Mouse (Mus musculus) thymus, postnatal 36 days (tissue): ENCODE measurements around the gene Polr2j.
"Not testable (repeated sequence)": the region's sequence is repeated elsewhere in the genome, so short reads cannot be mapped to it uniquely, and the experiment has no call there.

Experiments used
- DNase-seq, 2 experiments: peaks; one replicate each; pipeline ENCODE4 v3.0.0; 2022; ENCODE audit warnings: mixed read lengths in 2 of 2

The Polr2j gene

DNA sequence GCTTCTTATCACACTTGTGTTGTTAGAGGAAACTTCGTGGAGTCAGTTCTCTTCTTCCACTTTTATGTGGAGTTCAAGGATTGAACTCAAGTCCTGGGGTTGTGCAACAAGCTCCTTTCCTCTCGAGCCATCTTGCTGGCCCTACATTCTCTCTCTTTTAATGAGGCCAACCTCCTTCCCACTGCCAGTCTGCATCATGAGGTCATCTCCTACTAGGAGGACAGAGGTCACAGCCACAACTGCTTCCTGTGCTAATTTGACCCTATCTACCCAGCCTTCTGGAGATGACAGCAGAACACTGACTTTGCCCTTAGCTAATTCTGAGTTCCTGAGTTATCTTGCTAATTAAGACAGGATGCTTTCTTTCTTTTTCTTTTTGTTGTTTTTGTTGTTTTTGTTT is 7.9 kb upstream of the Polr2j start:
- no peak for DNase-seq

DNA sequence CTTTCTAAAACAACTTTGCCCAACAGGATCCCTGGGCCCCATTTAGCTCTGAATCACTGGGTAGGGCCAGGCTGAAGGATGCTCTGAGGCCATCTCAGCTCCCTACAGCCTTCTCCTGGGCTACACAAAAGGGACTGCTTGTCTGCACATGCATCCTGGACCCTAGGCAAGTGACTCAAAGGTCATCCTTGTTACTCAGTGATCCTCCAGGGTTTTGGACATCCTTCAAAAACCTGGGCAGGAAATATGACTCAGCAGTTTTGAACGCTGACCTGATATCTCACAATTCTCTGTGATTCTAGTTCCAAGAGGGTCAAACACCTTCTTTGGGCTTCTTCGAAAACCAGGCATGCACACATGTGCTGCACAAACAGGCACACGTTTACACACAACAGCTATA is 7.4 kb upstream of the Polr2j start:
- DNase-seq = no peak

GRCm38 (mm10) chr5:136113546-136113945 is 2.9 kb upstream of the Polr2j start:
- DNase-seq = not testable (repeated sequence)

GRCm38 (mm10) chr5:136116784-136117112 is 317 bp downstream of the Polr2j start:
- DNase-seq = no peak

- DNase-seq = no peak
Measured at GRCm38 (mm10) chr5:136122165-136122564, 5.7 kb downstream of the Polr2j start.

DNA sequence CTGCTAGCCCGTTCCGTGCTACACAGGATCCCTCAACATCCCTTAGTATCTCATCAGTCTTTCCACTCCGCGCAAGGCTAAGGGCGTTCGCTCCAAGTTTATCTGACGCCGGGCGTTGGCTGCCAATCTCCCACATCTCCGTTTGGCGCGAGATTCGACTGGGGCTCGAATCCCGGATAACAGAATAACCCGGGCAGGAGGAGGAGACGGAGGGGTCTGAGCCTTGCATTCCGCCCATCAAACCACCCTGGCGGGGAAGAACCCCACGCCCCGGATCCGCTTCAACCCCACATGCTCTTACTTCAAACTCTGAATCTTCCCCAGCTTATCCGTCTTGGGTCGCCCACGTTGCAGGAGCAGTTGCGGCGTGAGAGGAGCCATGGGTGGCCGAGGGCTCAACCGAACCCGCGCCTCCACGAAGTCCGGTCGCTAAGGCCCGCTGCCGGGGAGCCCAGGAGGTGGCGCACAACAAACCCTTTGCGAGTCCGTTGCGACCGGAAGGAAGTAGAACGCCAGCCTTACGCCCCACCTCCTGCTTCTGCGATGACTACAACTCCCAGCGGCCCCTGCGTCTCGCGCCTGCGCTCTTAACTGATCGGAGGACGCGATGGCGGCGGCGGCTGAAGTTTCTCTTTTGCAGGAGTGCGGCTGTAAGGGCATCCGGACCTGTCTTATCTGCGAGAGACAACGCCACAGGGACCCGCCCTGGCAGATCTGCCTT is 19.3 kb downstream of the Polr2j start, which contains the start of the genes Lrwd1 and Alkbh4:
TSS of gene Lrwd1 (minus strand) at position 504 of the 721 bp plus-strand sequence.
TSS of gene Alkbh4 (plus strand) at position 576 of the 721 bp plus-strand sequence.
- DNase-seq = peak; percentile 97 to 98

- DNase-seq = no peak
Measured at GRCm38 (mm10) chr5:136136292-136136990, 20.0 kb downstream of the Polr2j start.

- peak; percentile 69 to 70 for DNase-seq
Measured at GRCm38 (mm10) chr5:136137658-136138274, 21.3 kb downstream of the Polr2j start.

GRCm38 (mm10) chr5:136139393-136139792 is 23.0 kb downstream of the Polr2j start:
- no peak for DNase-seq

- no peak for DNase-seq
Measured at GRCm38 (mm10) chr5:136140057-136140482, 23.6 kb downstream of the Polr2j start.

- no peak for DNase-seq
Measured at GRCm38 (mm10) chr5:136142746-136143145, 26.3 kb downstream of the Polr2j start.

- no peak for DNase-seq
Measured at GRCm38 (mm10) chr5:136143161-136143755, 26.8 kb downstream of the Polr2j start.

GRCm38 (mm10) chr5:136144606-136145430 is 28.4 kb downstream of the Polr2j start:
- no peak for DNase-seq

DNA sequence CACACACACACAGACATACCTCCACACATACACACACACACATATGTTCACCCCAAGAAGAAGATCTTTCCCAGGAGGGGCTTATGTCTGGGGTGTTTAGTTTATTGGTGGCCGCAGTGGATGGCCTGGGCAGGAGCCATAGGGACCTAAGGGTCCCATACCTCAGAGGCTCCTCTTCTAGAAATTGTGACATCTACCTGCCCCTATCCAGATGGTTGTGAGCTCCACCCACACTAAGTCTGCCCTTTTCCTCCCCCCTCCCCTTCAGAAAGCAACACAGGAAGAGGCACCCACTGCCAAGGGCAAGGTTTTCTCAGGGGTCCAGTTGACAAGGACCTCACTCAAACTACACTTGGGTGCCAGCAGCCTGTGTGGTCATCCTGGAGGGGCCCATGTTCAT is 30.5 kb downstream of the Polr2j start:
- DNase-seq = peak; percentile 72 to 80

- DNase-seq = peak in 1 of 2 experiments; percentile 44
Measured at GRCm38 (mm10) chr5:136147704-136148103, 31.3 kb downstream of the Polr2j start.

DNA sequence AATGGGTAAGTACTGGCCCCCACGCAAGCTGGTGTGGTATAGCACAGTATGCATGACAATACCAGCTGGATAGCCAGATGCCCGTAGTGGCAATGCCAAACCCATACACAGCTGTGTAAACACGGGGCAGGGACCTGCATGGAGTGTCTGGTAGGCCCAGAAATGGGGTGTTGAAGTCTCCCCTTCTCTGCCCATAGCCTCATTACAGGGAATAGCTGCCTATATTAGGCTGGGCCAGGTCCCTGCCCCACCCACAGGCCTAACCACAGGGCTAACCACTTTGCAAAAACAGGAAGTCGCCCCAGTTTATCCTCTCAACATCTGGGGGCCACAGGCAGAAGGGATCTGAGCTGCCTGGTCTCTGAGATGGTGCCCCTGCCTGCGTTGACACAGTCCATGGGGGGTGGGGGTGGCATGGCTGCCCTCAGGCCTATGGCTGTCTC is 32.7 kb downstream of the Polr2j start:
- peak; percentile 66 to 72 for DNase-seq

GRCm38 (mm10) chr5:136152365-136152764 is 35.9 kb downstream of the Polr2j start:
- no peak for DNase-seq

DNA sequence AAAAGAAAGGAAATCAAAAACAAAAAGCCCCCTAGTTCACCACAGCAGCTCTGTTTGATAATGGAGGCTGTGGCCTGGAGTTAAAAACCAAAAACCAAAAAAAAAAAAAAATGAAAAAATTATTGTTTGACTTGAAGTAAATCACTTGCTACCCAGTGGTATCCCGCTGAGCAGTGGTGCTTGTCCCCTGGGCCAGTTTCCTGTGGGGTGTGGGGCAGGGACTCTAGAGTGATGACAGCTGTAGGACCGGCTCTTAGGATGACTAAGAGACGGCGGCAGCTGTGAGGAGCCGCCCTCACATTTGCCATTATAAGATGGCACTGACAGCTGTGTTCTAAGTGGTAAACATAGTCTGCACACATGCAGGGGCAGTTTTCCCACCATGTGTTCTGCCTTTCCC is 39.0 kb downstream of the Polr2j start:
- DNase-seq = peak in 1 of 2 experiments; percentile 22

GRCm38 (mm10) chr5:136160084-136160483 is 43.7 kb downstream of the Polr2j start:
- DNase-seq = not testable (repeated sequence)

- no peak for DNase-seq
Measured at GRCm38 (mm10) chr5:136163807-136164474, 47.5 kb downstream of the Polr2j start.

GRCm38 (mm10) chr5:136165246-136165645 is 48.8 kb downstream of the Polr2j start:
- no peak for DNase-seq

- no peak for DNase-seq
Measured at GRCm38 (mm10) chr5:136167296-136167695, 50.9 kb downstream of the Polr2j start.
